ENCODE assay signal across 8 mouse cellular contexts in the genomic region with DNA sequence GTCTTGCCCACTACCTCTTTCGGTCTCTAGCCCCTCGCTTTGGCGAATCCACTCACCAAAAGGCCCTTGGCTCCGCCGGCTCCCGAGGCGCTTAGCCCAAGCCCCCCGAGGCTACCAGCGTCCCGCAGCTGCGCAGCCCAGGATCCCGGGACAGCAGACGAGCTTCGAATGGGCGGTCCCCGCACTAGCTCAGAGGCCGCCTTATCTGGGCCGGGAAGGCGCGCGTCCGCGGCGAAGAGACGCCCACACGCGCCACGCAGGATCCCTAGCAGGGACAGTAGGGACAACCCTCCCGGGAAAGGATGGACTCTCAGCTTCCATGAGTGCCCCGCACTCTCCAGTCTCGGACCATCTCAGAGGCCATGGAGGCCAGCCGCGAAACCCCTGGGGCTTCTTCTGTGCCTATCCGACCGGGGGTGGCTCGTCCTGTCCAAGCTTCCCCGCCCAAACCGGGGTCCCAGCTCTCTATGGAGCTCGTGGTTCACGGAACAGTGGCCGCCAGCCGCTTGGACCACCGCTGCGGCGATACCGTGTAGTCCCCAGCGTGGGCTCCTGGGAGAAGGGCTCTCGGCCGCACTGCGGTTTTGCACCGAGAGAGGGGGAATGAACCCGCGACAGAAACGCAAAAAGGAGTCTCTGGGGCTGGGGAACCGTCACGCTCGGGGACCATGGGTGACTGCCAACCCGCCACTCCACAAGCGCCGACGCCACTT. TPM values are rescaled to one million over a fixed set of nuclear protein-coding genes. Genes with fewer than 3 reads are reported as not detected.
DNase-seq lines count a peak whose midpoint lies in the region; ATAC-seq and TF ChIP-seq lines count a peak whose summit lies in the region.

No protein-coding gene starts in this region.

- no peaks in the 10 kb centered on the region for H3K9me3 ChIP-seq in G1E (replicated peaks)
- H3K9me3 ChIP-seq in erythroblast, embryonic 14.5 days (ENCODE audit: control insufficient read depth, low read length) = no peaks in the 10 kb centered on the region

- peak; percentile 49 for DNase-seq in G1E (ENCODE audit: low spot score)
- peak; percentile 56 for DNase-seq in brain, embryonic 14.5 days (ENCODE audit: low read depth)
- peak; percentile 52 to 56 for DNase-seq in heart, postnatal 10 days
- DNase-seq in kidney, postnatal 4 days = peak; percentile 72 to 81
- DNase-seq in lung, postnatal 14 days = peak; percentile 67
- peak; percentile 23 for DNase-seq in retina, postnatal 7 days (ENCODE audit: low read depth, low spot score)

- no peak for TF ChIP-seq POLR2A in brain, embryonic 14.5 days (IDR thresholded peaks at IDR 0.05; ENCODE audit: borderline replicate concordance, extremely low read depth, insufficient read depth, insufficient read length, poor library complexity, severe bottlenecking)

- H3K27me3 ChIP-seq in G1E (ENCODE audit: insufficient read depth, low read length) = peaks cover 63% of the 10 kb centered on the region
- peaks cover 50% of the 10 kb centered on the region for H3K27me3 ChIP-seq in erythroblast, embryonic 14.5 days (ENCODE audit: control insufficient read depth)

- H3K4me3 ChIP-seq in G1E (ENCODE audit: low read depth, low read length) = peak overlapping the region; percentile 72
- H3K4me3 ChIP-seq in erythroblast, embryonic 14.5 days (replicated peaks) = peak overlapping the region; percentile 74

- no peak for TF ChIP-seq CTCF in G1E (IDR thresholded peaks at IDR 0.05; ENCODE audit: low read depth, low read length)
- no peak for TF ChIP-seq CTCF in brain, embryonic 14.5 days (IDR thresholded peaks at IDR 0.05; ENCODE audit: borderline replicate concordance, extremely low read depth, insufficient read depth, insufficient read length)

- peaks cover 4% of the 10 kb centered on the region for H3K36me3 ChIP-seq in G1E (replicated peaks)
- H3K36me3 ChIP-seq in erythroblast, embryonic 14.5 days (ENCODE audit: control insufficient read depth) = peaks cover 42% of the 10 kb centered on the region

- intact Hi-C loops in heart, postnatal 10 days (cut with DNase I) = loop anchor here (5.0 kb wide), 3 partner anchors 63 to 127 kb away; no protein-coding TSS in a partner anchor

- ATAC-seq in G1E (ENCODE audit: extremely low read depth, insufficient number of reproducible peaks, low FRiP score, poor library complexity, severe bottlenecking) = no peak
- ATAC-seq in inflammation-experienced regulatory T-cells, adult 6 months = no peak

- peaks cover 46% of the 10 kb centered on the region for H3K4me1 ChIP-seq in G1E (ENCODE audit: insufficient read depth, low read depth, low read length)
- H3K4me1 ChIP-seq in erythroblast, embryonic 14.5 days (ENCODE audit: control insufficient read depth) = peaks cover 57% of the 10 kb centered on the region

RNA-seq across cellular contexts. Expression of a gene that starts 0.8 kb away (rescaled TPM):
- total RNA-seq in G1E (2014; fragmentation: Nextera tagmentation) = 24.0 and 97.7 TPM in 2 replicates
- 1.7 and 1.8 TPM in 2 replicates for total RNA-seq in G1E (2017)
- polyA plus RNA-seq in G1E (2012) = 1.4 and 1.9 TPM in 2 replicates
- polyA plus RNA-seq in brain, embryonic 14.5 days (2012; rRNA removed) = 1.9 and 3.8 TPM in 2 replicates
- 47.7 and 62.0 TPM in 2 replicates for polyA plus RNA-seq in erythroblast, embryonic 14.5 days (2012)
- total RNA-seq in heart, postnatal 10 days (2021) = 1 to 10 TPM in 1 of 2 experiments, under 1 TPM in 1; 0.41 to 1.2 TPM
- polyA plus RNA-seq in inflammation-experienced regulatory T-cells, adult 6 months (2017; shearing (Covaris generic)) = 1 to 10 TPM in 2 of 3 experiments, under 1 TPM in 1; 0.52 to 1.6 (median 1.3) TPM

Comparison
In these comparisons a context has a peak if more than half of its experiments do, and no peak if none do; other contexts are left out.
1. DNase-seq: peak in every context shown above with its lines; median percentile 76 in kidney, postnatal 4 days; 67 in lung, postnatal 14 days; 56 in brain, embryonic 14.5 days; 54 in heart, postnatal 10 days; 49 in G1E; 23 in retina, postnatal 7 days.
2. RNA of a gene that starts 0.8 kb away (polyA plus RNA-seq): 47.7 to 62.0 TPM in erythroblast, embryonic 14.5 days; 1.9 to 3.8 TPM in brain, embryonic 14.5 days, 1.4 to 1.9 TPM in G1E and 0.52 to 1.6 TPM in inflammation-experienced regulatory T-cells, adult 6 months; every median in the first group is over 10 times any median in the second.